Mouse (Mus musculus) liver, embryonic 11.5 days (tissue): ENCODE data around the gene Slc10a3. TPM values are rescaled to one million over a fixed set of nuclear protein-coding genes. Genes with fewer than 3 reads are reported as not detected.
"Not testable (repeated sequence)": the region's sequence is repeated elsewhere in the genome, so short reads cannot be mapped to it uniquely, and the experiment has no call there.

Source experiments
- ATAC-seq: fragments of 200-750 bp; cut with Nextera tagmentation; replicated peaks from 2 replicates; pipeline ENCODE4 v1.8.0; 2017; ENCODE audit warnings: moderate number of reproducible peaks, mild to moderate bottlenecking, moderate TSS enrichment, moderate library complexity; ENCODE audit not compliant: low FRiP score
- DNase-seq: peaks from one replicate; pipeline ENCODE4 v3.0.0-alpha.2; 2017; ENCODE audit warnings: low spot score
- H3K27ac ChIP-seq: fragments of 300-500 bp; sonication (generic); 2 replicates; pipeline ENCODE4 v1.5.1; 2014; ENCODE audit warnings: mild to moderate bottlenecking, low read depth, low read length, control low read depth
- H3K27me3 ChIP-seq: fragments of 300-500 bp; sonication (generic); replicated peaks from 2 replicates; pipeline ENCODE4 v1.6.1; 2014; ENCODE audit warnings: low read length, mixed read lengths; ENCODE audit not compliant: control insufficient read depth, insufficient read depth
- H3K36me3 ChIP-seq: fragments of 300-500 bp; sonication (generic); 2 replicates; pipeline ENCODE4 v1.6.1; 2014; ENCODE audit warnings: mild to moderate bottlenecking, low read length, moderate library complexity, mixed read lengths; ENCODE audit not compliant: control insufficient read depth, insufficient read depth
- H3K4me1 ChIP-seq: fragments of 300-500 bp; sonication (generic); replicated peaks from 2 replicates; pipeline ENCODE4 v1.6.1; 2014; ENCODE audit warnings: low read length, mixed read lengths; ENCODE audit not compliant: control insufficient read depth, insufficient read depth
- H3K4me2 ChIP-seq: fragments of 300-500 bp; sonication (generic); 2 replicates; pipeline ENCODE4 v1.6.1; 2014; ENCODE audit warnings: mild to moderate bottlenecking, control low read depth, moderate library complexity
- H3K4me3 ChIP-seq: fragments of 300-500 bp; sonication (generic); 2 replicates; pipeline ENCODE4 v1.5.1; 2014; ENCODE audit warnings: low read depth, low read length, control low read depth
- H3K9ac ChIP-seq: fragments of 300-500 bp; sonication (generic); 2 replicates; pipeline ENCODE4 v1.6.1; 2014; ENCODE audit warnings: low read depth, low read length, control low read depth
- H3K9me3 ChIP-seq: fragments of 300-500 bp; sonication (generic); 2 replicates; pipeline ENCODE4 v1.6.1; 2016; ENCODE audit warnings: low read length, inconsistent platforms, mixed read lengths; ENCODE audit not compliant: control insufficient read depth
- WGBS: fragments of 180-500 bp; shearing (Covaris S2); extraction: QIAGEN DNeasy Blood & Tissue Kit; methylation state at CpG from one replicate; pipeline ENCODE4 v1.1.7; 2014; 5-methylcytosine and 5-hydroxymethylcytosine counted together
- polyA plus RNA-seq: library from polyadenylated mRNA; unstranded; fragments of >200 nt; fragmentation: Nextera tagmentation; extraction: Ambion mirVana; gene quantifications from 2 replicates; pipeline ENCODE4 v1.2.1, GENCODE M21; 2014

Gene Slc10a3
- polyA plus RNA-seq, 1 experiment from 2014 or later = 11.9 TPM

GRCm38 (mm10) chrX:74367512-74367911 lies 5.6 kb downstream of the Slc10a3 start:
- Histone ChIP-seq H3K27me3 (no peaks in the 10 kb centered on the region), H3K36me3 (no peaks in the 10 kb centered on the region), H3K27ac (0 out of 2 replicates have a peak overlapping the region, but pooled peaks have one; percentile 7), H3K4me1 (peaks cover 2% of the 10 kb centered on the region; the same call in 1 of the 2 replicates), H3K9me3 (no peaks in the 10 kb centered on the region), H3K9ac (peak overlapping the region; percentile 80), H3K4me3 (peak overlapping the region; percentile 64), H3K4me2 (peak overlapping the region; percentile 71)
- DNase-seq (no peak), ATAC-seq (no peak)
- 66% methylated on average over 10 of the region's 10 CpGs for WGBS

DNA sequence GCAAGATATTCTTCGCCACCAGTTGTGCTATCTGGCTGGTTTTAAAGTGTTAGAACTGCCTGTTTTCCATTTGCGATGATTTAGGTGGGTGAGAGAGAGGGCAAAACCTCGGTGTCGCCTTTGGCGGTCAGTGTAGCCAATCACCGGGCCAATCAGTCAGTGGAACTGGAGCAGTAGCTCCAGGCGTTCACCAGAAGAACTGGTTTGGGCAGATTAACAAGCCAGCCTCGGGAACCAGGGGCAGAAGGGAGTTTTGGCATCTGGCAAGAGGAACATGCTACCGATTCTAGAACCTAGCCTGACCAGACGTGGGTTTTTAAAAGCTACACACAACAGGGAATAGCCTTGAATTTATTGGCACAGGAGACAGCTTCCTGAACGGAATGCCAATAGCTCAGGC lies 14.0 kb downstream of the Slc10a3 start:
- no peak for DNase-seq
- no peak for ATAC-seq
- no peaks in the 10 kb centered on the region for H3K36me3 ChIP-seq
- H3K9ac ChIP-seq = no peak overlapping the region
- no peak overlapping the region for H3K4me2 ChIP-seq
- H3K9me3 ChIP-seq = no peaks in the 10 kb centered on the region
- WGBS = 42% methylated on average over 11 of the region's 11 CpGs
- H3K4me3 ChIP-seq = no peak overlapping the region
- no peaks in the 10 kb centered on the region for H3K4me1 ChIP-seq
- no peak overlapping the region for H3K27ac ChIP-seq
- no peaks in the 10 kb centered on the region for H3K27me3 ChIP-seq

- H3K4me2 ChIP-seq, H3K27me3 ChIP-seq, H3K9me3 ChIP-seq, H3K9ac ChIP-seq, ATAC-seq, H3K4me3 ChIP-seq, DNase-seq, H3K4me1 ChIP-seq, H3K27ac ChIP-seq, H3K36me3 ChIP-seq: not testable (repeated sequence)
- 80% methylated on average over 3 of the region's 3 CpGs for WGBS
Observed at GRCm38 (mm10) chrX:74357069-74357468, 16.1 kb downstream of the Slc10a3 start.

- peak; percentile 52 for DNase-seq
- Histone ChIP-seq H3K4me3 (peak within 1 kb of the TSS; percentile 55), H3K9ac (peak within 1 kb of the TSS; percentile 76), H3K9me3 (no peaks in the 10 kb centered on the region), H3K27me3 (no peaks in the 10 kb centered on the region), H3K4me2 (peak within 1 kb of the TSS; percentile 72), H3K27ac (no peak within 1 kb of the TSS; the same call in 1 of the 2 replicates), H3K36me3 (no peaks in the 10 kb centered on the region), H3K4me1 (no peaks in the 10 kb centered on the region)
- ATAC-seq = peak; percentile 75
- WGBS = 29% methylated on average over 12 of the region's 22 CpGs
Observed at GRCm38 (mm10) chrX:74353467-74353770, 19.7 kb downstream of the Slc10a3 start, which contains the start of gene Lage3. Gene Lage3 (minus strand): TSS chrX:74353618.

DNA sequence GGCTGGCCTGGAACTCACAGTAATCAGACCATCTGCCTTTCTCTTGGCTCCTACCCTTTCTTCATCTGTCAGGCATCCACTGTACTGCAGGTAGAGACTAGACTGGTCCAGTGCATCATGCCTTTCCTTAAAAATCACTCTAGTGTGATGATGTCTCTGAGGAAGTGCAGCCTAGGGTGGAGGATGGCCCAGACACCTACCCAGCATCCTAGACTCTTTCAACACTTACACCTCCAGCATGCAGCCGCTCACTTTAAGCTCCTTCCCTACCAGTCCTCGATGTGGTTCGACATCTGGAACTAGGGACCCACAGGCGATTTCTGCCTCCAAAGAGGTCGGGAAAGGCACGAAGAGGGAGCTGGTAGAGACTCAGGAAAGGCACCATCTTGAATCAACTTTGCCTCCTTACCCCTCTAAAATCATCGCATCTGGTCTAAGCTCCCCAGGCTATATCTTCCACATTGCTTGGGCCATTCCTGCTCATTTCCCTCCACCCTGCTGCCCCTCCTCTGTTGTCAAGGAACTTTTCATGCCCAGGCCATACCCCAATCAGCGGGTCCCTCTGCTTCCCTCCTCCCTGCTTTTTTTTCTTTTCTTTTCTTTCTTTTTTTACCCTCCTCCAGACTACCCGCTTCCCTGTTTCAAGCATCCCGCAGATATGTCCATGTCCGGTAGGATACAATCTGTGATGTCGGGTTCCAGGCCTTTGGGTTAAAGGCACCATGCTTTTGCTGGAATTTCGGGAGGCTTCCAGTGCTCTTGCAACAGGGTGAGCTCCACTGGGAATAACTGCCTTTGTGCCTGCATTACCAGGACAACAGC lies 20.3 kb downstream of the Slc10a3 start:
- Histone ChIP-seq H3K27me3 (no peaks in the 10 kb centered on the region), H3K4me1 (no peaks in the 10 kb centered on the region), H3K4me2 (peak overlapping the region; percentile 72), H3K9me3 (no peaks in the 10 kb centered on the region), H3K36me3 (no peaks in the 10 kb centered on the region), H3K4me3 (peak overlapping the region; percentile 55), H3K27ac (no peak overlapping the region; the same call in 1 of the 2 replicates), H3K9ac (peak overlapping the region; percentile 76)
- DNase-seq = no peak
- 25% methylated on average over 13 of the region's 13 CpGs for WGBS
- peak; percentile 43 for ATAC-seq

GRCm38 (mm10) chrX:74330166-74330930 lies 42.8 kb downstream of the Slc10a3 start:
- H3K4me2 ChIP-seq = peak overlapping the region; percentile 70
- 49% methylated on average over 2 of the region's 2 CpGs for WGBS
- no peak overlapping the region for H3K27ac ChIP-seq

DNA sequence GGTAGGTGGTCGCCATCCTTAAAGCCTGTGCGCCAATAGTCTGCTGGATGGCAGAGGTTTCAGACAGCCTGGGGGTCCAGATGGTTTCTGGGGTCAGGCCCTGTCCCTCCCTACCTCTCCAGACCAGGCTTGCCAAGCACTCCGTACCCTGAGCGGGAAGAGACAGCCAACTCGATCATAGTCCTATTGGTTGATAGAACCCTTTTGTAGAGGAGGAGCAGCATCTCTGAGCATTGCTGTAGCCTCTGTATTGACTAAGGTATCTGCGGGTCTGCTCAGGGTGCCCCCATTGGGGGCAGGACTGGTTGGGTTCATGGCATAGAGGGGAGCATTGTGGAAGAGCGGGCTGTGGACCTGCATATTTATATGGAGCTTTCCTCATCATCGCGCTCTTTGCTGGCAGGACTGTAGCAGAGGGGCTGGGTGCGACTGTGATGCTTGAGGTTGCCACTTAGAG lies 43.9 kb downstream of the Slc10a3 start:
- no peak for DNase-seq
- 0 out of 2 replicates have a peak, but pooled peaks have one; percentile 24 for ATAC-seq
- Histone ChIP-seq H3K27ac (no peak overlapping the region), H3K9me3 (no peaks in the 10 kb centered on the region), H3K4me3 (peak overlapping the region; percentile 52), H3K4me2 (peak overlapping the region; percentile 70), H3K36me3 (no peaks in the 10 kb centered on the region), H3K27me3 (no peaks in the 10 kb centered on the region), H3K9ac (peak overlapping the region; percentile 64; the same call in 1 of the 2 replicates), H3K4me1 (peaks cover 3% of the 10 kb centered on the region)
- WGBS = 15% methylated on average over 10 of the region's 10 CpGs

More at GRCm38 (mm10) chrX:74330166-74330930, 42.8 kb downstream of the Slc10a3 start:
- Histone ChIP-seq H3K4me1 (peaks cover 3% of the 10 kb centered on the region), H3K9me3 (no peaks in the 10 kb centered on the region), H3K9ac (no peak overlapping the region), H3K27me3 (no peaks in the 10 kb centered on the region), H3K4me3 (no peak overlapping the region), H3K36me3 (no peaks in the 10 kb centered on the region)
- DNase-seq (no peak), ATAC-seq (no peak)

DNA sequence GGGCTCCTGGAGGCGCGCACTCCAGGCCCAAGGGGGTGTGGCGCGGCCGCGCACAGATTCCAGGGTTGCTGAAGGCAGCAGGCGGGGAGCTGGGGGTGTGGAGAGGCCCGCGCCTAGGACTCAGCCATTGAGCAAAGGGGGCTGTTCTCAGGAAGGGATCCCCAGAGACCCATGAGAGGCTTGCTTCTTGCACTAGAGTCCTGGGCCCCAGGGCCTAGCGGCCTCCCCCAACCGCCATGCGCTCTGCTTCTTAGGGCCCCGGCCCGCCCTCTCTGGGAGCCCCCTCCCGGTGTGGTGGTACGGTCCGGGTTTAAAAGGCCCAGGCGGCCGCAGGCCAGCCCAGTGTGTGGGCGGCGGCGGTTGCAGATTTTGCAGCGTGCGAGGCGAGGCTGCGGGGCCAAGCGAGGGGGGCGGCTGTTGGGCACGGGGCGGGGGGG lies 44.4 kb downstream of the Slc10a3 start, which contains the start of gene Plxna3:
Gene Plxna3, plus strand, starts transcription at position 342 of the 437 bp plus-strand sequence.
- ATAC-seq = peak; percentile 92
- H3K27ac ChIP-seq = peak within 1 kb of the TSS; percentile 52; the same call in 1 of the 2 replicates
- WGBS = 20% methylated on average over 27 of the region's 30 CpGs
- no peaks in the 10 kb centered on the region for H3K9me3 ChIP-seq
- peak within 1 kb of the TSS; percentile 64 for H3K9ac ChIP-seq
- H3K27me3 ChIP-seq = no peaks in the 10 kb centered on the region
- peak within 1 kb of the TSS; percentile 70 for H3K4me2 ChIP-seq
- H3K36me3 ChIP-seq = no peaks in the 10 kb centered on the region
- H3K4me1 ChIP-seq = peaks cover 3% of the 10 kb centered on the region
- peak; percentile 71 for DNase-seq
- peak within 1 kb of the TSS; percentile 52 for H3K4me3 ChIP-seq
